Mouse (Mus musculus) kidney, adult 18-20 months (tissue): ENCODE data around the gene Gdpd5.
A peak's percentile ranks its signal among the peaks of the same experiment; 100 is the strongest.
"Not testable (repeated sequence)": the region's sequence is repeated elsewhere in the genome, so short reads cannot be mapped to it uniquely, and the experiment has no call there.

Experiments
- DNase-seq: peaks from one replicate; pipeline ENCODE4 v3.0.0; 2021

Gene Gdpd5

GRCm38 (mm10) chr7:99374325-99374724 lies 6.9 kb upstream of the Gdpd5 start:
- DNase-seq, result not testable (repeated sequence)

DNA sequence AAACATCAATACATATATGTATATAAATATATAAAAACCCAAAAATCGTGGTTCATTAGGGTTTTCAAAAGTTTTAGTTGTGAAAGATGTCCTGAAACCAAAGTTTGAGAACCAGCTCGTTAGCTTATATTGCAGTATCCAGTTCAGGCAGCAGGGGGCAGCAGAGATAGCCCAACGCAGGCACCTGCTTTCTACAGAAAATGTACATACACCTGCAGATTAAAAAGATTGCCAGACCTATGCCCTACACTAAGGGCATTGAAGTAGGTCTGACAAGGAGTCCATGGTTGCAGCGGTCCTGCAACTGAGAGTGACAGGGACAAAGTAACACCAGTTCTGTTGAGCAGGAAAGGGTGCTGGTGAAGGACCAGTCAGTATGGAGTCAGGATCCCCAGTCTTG lies 5.8 kb upstream of the Gdpd5 start:
- DNase-seq, result peak; percentile 86

GRCm38 (mm10) chr7:99378870-99379269 lies 2.3 kb upstream of the Gdpd5 start:
- DNase-seq, result no peak

- DNase-seq, result no peak
Measured at GRCm38 (mm10) chr7:99380491-99381213, 562 bp upstream of the Gdpd5 start.

DNA sequence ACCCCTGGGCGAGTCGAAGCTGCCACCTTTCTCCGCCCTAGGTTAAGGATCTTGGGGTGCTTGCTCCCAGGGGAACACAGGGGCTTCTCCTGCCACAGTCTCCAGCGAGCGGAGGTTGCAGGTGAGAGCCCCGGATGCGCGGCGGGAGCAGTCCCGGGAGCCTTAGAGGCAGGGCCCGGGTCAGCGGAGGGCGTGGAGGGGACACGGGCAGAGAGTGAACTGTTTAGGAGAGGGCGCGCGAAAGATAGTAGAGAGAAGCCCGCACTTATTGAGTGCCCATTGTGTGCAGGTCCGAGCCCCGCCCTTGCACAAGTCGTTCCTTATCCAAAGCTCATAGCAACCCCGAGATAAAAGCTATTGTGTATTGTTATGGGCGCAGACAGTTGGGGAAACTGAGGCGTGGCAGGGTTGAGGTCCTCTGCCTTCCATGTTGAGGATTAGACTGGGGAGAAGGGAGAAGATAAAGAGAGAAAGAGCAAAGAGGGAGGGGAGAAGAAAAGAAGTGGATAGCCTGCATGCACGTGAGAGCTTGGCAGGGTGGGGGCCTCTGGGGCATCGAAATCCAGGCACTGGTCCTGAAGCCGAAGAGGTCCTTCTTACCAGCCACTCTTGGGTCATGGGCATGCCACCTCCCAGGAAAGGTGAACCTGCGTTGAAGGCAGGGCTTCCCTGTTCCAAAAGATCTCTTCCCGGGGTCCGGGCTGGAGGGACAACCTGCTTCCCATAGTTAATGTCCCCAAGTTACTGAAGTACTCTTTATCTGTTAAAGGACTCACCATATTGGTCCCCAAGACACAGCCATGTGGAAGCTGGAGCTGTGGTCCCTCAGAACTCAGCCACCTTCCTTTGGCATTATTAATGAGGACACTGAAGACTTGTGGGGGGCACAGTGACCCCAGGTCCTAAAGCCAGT lies 1.1 kb downstream of the Gdpd5 start:
- DNase-seq, result no peak

GRCm38 (mm10) chr7:99383246-99383645 lies 2.0 kb downstream of the Gdpd5 start:
- no peak for DNase-seq

GRCm38 (mm10) chr7:99384101-99384611 lies 2.9 kb downstream of the Gdpd5 start:
- DNase-seq, result peak; percentile 34

DNA sequence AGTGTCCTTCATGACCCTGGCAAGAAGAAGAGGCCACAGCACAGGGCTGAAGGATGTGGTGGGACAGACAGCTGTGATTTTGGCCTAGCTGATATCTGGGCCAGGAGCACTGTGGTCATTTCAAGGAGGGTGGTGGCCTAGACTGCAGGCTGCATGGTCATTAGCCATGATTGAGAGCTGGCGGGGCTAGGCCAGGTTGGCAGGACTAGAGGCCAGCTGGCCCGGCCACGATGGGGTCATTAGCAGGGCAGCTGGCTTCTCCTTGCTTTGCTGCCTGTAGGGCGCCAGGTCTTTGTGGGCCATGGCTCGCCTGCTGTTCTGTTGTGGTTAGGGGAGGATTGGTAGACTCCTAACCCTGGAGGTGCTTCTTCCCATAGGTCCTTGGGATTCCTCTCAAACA lies 4.8 kb downstream of the Gdpd5 start:
- no peak for DNase-seq

DNA sequence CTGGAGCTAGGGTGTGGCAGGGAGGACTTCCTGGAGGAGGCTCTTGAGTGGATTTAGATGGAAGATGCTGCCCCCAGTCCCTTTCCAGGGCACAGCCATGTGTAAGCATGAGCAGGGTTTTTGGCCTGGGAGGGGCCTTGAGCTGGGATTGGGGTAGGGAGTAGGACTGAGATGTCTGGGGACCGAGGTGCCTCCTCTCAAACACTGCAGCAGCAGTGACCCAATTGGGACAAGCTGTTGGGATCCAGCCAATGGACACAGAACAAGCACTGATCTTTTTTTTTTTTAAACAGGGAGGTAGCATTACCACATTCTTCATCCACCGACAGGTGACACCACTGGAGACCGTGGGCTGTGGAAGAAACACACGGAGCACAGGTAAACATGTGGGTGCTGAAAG lies 5.6 kb downstream of the Gdpd5 start:
- DNase-seq, result no peak

GRCm38 (mm10) chr7:99387356-99387755 lies 6.1 kb downstream of the Gdpd5 start:
- no peak for DNase-seq

DNA sequence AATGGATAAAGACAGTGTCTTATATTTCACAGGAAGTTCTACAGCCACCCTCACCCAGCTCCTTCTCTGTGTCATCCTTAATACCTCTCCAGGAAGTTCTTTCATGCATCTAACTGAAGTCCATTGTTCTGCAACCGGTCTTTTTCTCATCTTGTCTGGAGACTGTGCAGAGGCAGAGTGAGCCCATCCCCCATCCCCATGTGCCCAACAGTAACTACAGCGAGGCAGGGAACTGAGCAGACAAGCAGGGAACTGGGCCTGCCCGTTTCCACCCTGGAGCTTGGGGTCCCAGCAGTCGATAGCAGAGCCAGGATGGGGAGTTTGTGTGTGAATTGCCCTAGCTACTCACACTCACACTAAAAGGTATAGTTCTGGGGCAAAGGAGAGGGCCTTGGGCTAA lies 9.3 kb downstream of the Gdpd5 start:
- no peak for DNase-seq

DNA sequence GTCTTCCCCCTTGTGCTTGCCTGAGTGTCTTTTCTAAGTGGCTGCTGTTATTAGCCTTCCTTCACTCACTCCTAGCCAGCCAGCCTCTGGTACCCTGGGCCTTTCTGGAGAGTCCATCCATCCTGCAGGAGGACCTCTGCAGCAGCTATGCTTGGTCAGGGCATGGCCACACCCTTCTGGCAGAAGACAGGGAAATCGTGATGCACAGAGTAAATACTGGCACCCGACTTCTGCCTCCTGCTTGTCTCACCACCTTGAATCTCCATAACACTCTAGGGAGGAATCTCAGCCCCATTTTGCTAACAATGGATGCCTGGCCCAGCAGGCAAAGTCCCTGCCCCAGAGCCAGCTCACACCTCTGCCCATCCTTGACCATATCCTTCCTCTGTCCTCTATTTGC lies 11.5 kb downstream of the Gdpd5 start:
- DNase-seq, result no peak

DNA sequence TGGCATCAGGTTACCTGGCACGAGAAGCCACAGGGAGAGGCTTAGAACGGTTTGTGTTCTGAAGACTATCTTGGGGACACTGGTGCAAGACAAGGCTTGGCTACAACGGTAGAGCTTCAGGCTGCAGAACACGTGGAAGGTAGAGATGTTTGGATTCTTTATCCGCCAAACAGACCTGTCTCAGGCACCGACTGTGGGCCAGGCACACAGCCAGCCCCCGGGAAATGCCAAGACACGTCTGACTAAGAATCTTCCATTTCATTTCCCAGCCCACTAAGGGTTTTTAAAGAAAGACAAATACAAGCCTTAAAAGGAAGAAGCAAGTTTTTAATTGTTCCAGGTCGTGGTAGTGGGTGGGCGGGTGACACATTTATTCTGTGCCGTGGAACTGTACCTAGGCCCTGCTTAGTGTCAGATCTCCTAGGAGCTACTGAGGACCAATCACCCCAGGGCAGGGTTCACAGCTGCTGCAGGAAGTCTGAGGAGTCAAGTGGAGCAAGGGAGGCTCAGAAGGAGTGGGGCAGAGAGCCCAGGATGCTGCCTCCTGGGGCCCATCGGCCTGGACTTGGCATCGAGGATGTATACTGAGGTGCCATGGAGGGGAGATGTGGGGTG lies 12.6 kb downstream of the Gdpd5 start:
- DNase-seq, result peak; percentile 5

GRCm38 (mm10) chr7:99395385-99395784 lies 14.2 kb downstream of the Gdpd5 start:
- DNase-seq, result no peak

GRCm38 (mm10) chr7:99395908-99396616 lies 14.8 kb downstream of the Gdpd5 start:
- DNase-seq, result no peak

DNA sequence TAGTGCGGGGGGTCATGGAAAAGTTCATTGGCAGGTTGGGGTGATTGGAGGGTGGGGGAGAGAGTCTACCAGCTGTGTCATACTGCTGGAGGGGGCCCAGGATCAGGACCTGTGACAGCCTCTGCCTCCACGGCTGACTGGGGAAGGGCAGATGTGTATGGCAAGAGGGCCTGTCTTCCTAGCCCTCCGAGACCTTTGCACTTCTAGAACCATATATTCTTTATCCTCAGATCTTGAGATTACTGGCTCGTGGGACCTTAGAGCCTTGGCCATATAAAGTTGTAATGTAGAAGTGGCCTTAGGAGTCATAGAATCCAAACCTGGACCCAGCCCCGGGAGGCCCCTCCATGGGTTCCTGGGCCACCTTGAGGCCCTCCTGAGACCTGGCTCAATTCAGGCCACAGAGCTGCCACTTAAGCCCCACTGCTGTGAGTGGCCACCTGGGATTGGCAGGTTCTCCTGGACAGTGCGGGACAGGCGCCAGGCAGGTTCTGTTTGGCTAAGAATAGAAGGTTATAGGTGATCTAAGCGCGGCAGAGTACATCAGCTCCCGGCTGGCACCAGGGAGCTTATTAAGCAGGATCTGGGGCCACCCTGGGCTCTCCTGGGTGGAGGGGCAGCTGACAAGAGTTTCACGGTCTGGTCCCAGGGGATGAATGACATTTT lies 15.9 kb downstream of the Gdpd5 start:
- DNase-seq, result peak; percentile 30

GRCm38 (mm10) chr7:99401373-99401772 lies 20.2 kb downstream of the Gdpd5 start:
- no peak for DNase-seq

DNA sequence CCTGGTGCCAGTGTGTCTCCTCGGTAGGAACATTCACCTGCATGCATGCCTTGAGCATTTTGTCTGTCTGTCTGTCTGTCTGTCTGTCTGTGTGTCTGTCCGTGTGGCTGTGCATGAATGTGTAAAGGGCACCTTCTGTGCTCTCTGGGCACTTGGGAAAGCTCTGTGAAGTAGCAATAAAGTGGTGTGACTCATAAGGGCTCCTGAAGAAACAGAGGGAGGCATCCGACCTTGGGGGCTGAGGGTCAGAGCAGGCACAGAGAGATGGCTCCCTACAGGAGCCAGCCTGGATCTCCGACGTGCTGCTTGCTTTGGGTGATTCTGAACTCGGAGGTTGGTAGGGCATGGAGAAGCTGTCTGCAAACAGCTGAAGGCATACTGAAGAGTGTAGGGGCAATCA lies 21.3 kb downstream of the Gdpd5 start:
- DNase-seq, result no peak

- DNase-seq, result no peak
Measured at GRCm38 (mm10) chr7:99403254-99403653, 22.0 kb downstream of the Gdpd5 start.

DNA sequence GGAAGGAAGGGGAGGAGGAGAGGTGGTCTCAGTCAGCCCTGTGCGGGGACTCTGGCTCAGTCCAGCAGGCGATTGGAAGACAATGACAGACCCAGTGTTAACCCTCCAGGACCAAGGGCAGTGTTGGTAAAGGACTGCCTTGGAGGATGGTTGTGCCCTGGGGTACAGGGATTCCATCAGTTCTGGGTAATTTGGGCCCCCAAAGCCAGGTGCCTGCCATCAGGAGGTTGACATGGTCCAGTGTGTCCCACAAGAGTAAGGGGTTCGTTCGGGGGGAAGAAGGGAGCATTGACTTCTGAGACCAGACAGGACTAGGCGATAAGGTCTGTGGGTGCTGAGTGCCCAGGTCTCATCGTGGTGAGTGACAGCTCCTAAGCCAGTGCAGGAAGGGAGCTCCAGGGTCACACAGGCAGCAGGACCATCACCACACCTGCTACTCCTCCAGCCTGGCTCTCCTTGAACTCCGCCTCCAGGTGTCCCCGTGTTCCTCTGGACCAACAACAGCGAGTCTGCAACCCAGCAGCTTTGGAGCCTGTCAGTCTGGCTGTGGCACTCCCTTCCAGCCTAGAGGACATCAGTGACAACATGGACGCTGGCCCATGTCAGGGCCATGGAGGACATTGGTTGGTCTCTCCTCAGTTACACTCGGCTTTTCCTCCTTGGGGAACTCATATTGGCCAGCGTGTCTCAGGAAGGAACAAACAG lies 23.0 kb downstream of the Gdpd5 start:
- no peak for DNase-seq

GRCm38 (mm10) chr7:99405386-99406155 lies 24.4 kb downstream of the Gdpd5 start:
- no peak for DNase-seq
